Mouse (Mus musculus) mouse trophoblast stem cell (cell line): ENCODE measurements around the gene Sufu.

Experiments
- in situ Hi-C, 2 experiments: fragments of 300-500 bp; cut with MseI, MboI; formaldehyde crosslinking; loops; 2 replicates in 1 of 2; 3 replicates in 1 of 2; pipeline ENCODE4 v1.15.1; 2025

Sufu gene

GRCm38 (mm10) chr19:46394712-46395108, 2.0 kb upstream of the Sufu start:
- in situ Hi-C loops: loop anchor here (5.0 kb wide), 1 partner anchor 43 kb away; no protein-coding TSS in a partner anchor

DNA sequence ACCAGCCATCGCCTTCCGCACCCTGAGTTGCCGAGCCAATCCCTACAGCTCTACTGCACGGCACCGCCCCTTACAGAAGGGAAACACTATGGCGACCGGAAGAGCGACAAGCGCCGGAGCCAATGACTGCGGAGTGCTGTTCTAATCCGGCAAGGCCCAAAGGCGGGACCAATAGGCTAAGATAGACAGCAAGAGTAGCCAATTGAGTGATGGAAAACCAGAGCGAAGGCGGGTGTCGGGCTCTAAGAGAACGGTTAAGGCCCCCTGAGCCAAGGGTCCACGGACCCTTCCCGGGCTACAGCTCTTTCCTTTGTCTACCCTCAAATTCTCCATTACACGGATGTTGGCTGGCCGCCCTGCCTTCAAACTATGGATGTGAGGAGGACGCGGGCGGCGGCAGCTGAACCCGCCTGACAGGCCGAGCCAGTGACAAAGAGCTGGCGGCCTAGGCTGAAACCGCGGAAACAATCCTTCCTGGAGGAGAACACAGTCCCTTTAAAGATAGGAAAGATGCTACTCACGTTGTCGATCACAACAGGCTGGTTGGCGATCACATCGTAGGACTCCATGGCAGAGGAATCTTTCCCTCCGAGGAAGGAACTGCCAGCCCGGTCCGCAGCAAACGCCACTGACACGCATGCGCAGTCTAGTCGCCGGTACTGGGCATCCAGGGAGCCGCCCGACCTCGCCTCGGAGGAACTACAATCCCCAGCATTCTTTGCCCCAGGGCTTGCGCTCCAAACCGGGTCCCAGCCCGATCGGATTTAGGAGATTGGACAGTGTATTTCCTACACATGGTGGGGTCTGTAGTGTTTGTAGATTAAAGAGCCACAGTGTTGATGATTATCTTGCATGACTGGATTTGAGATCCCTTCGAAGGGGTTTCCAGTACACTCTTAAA, 1.3 kb upstream of the Sufu start, which contains the start of gene Actr1a:
Actr1a (minus strand) TSS at position 640 of the 901 bp plus-strand sequence.
- in situ Hi-C loops: loop anchor here (5.0 kb wide), 1 partner anchor 42 kb away; no protein-coding TSS in a partner anchor

GRCm38 (mm10) chr19:46396109-46396508, 587 bp upstream of the Sufu start:
- in situ Hi-C loops: loop anchor here (5.0 kb wide), 1 partner anchor 41 kb away; no protein-coding TSS in a partner anchor

DNA sequence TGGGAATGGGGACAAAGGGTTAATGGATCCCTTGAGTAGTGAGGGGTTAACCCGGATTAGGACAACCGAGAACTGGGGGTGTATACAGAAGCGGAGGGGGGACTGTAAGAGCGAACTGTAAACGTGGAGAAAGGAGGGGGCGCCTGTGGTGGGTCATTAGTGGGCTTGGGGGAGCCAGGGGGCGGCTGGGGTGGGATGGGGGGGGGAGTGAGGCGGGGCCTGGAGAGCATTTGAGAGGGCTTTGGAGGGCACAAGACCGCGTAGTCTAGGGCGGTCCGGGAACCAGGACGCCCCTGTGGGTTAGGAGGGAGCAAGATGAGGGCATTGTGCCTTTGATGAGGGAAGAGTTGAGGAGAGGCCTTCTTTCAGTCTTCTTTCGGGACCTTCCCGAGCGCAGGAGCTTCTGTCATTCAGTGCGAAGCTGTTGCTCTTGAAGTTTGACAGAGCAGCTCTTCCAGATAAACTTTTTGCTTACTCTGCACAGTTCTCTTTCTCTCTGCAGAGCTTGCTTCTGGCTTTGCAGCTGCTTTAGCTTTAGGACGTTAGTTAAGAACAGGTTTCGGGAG, 823 bp downstream of the Sufu start:
- in situ Hi-C loops: loop anchor here (5.0 kb wide), 1 partner anchor 40 kb away; no protein-coding TSS in a partner anchor

GRCm38 (mm10) chr19:46398401-46398800, 1.7 kb downstream of the Sufu start:
- in situ Hi-C loops: loop anchor here (5.0 kb wide), 1 partner anchor 39 kb away; no protein-coding TSS in a partner anchor

DNA sequence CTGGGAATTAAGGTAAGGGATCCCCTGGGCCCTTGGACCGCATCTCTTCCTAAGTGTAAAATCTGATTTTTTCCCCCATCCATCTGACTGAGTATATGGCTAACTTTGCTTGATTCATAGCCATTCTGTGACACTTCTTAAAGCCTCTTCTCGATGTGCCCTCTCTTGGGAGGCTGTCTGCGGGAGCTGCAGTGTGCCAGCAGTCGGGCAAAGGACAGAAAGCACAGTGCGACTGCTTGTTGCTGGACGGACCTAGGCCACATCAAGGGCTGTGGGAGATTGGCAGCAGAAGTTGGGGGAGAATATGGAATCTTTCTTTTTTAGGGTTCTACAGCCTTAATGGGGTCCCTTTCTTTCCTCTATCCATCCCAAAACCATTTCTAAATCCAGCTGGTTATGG, 2.7 kb downstream of the Sufu start:
- in situ Hi-C loops: loop anchor here (5.0 kb wide), 1 partner anchor 38 kb away; no protein-coding TSS in a partner anchor

- in situ Hi-C loops: loop anchor here (5.0 kb wide), 1 partner anchor 37 kb away; no protein-coding TSS in a partner anchor
Measured at GRCm38 (mm10) chr19:46399886-46400285, 3.2 kb downstream of the Sufu start.

- in situ Hi-C loops: no loop called here
Measured at GRCm38 (mm10) chr19:46400558-46400957, 3.9 kb downstream of the Sufu start.

GRCm38 (mm10) chr19:46404030-46404429, 7.3 kb downstream of the Sufu start:
- in situ Hi-C loops: no loop called here

GRCm38 (mm10) chr19:46406592-46407386, 10.1 kb downstream of the Sufu start:
- in situ Hi-C loops: no loop called here

GRCm38 (mm10) chr19:46409506-46409905, 12.8 kb downstream of the Sufu start:
- in situ Hi-C loops: no loop called here

DNA sequence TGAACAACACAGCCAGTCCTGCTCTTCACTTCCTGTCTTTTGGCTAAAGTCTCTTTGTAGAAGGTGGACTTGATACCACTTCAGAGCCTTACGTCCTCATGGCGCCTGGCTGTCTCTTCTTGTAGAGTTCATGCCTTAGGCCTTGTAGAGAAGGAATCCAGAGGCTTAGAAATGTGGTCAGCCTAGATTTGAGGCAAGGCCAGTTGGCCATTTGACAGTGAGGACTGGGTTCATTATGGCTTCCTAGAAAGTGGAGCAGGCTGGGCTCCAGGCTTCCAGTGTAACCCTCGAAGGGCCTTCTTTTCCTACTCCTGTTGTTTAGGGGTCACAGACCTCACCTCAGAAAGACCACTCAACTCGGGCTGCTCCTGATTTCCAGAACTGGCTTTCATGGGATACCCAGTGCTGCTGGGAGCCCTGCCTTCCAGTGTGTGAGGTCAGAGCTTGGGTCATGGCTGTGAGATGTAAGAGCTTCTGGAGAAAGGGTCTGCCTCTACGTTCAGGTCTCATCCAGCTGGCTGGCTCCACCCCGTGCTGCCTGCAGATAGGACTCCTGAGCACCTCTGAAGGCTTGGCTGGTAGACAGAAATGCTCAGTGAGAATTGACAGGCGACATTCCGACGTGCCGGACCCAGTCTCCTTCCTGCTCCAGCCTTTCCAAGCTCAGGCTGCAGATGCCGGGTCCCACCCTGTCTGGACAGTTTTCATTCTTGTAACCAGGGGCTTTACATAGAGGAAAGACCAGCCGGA, 15.5 kb downstream of the Sufu start:
- in situ Hi-C loops: no loop called here

GRCm38 (mm10) chr19:46413969-46414368, 17.3 kb downstream of the Sufu start:
- in situ Hi-C loops: no loop called here

- in situ Hi-C loops: no loop called here
Measured at GRCm38 (mm10) chr19:46414486-46414885, 17.8 kb downstream of the Sufu start.

GRCm38 (mm10) chr19:46416276-46416675, 19.6 kb downstream of the Sufu start:
- in situ Hi-C loops: no loop called here

- in situ Hi-C loops: no loop called here
Measured at GRCm38 (mm10) chr19:46418051-46418450, 21.4 kb downstream of the Sufu start.

DNA sequence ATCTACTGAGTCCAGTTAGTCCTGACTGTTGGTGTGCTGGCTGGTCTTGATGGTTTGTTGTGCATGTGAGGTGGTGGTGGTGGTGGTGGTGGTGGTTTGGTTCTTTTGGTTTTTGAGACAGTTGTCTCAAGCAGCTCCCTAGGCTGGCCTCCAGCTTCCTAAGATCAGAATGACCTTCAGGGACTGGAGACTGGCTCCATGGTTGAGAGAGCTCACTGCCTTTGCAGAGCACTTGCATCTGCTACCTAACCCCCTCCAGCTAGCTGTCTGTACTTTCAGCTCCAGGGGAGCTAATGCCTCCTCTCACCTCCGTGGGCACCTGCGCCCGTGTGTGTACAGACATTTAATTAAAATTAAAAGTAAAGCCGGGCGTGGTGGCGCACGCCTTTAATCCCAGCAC, 23.7 kb downstream of the Sufu start:
- in situ Hi-C loops: no loop called here

DNA sequence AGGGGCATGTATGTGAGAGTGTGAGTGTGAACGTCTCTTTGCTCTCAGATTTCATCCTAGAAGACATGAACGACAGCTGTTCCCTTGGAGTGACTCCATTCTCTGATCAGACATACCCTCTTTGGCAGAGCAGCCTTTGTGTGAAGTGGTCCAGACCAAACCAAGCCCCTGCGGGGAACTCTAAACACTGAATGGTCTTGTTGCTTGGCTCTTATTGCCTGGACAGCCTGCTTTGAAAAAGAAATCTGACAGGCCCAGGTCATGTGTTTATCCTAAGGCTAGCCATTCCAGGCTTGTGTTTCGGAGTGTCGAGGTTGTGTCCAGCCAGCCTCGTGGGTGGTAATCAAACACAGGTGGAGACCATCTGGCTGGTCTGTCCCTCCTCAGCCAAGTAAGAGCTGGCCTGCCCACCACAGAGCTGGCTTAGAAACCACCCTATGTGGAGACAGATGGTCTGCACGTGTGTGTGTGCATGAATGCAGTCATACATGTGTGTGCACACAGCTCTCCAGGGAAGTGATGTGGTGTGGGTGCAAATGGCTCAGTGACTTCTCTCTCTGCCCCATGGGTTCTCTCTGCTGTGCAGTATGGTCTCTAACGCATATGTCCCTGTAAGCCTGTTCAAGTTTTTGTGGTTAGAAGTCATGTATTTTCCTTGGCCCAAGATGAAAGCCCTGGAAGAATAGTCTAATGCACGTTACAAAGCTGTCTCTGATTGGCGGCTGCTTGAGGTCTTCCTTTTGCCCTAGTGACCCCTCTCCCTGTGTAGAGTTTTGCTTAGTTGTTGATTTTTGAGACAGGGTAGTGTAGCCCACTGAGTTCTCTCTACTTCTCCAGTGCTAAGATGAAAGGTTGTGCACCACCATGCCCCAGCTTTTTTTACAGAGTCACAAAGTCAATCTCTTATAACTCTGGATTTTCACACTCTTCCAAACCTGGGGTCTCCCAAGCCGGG, 26.0 kb downstream of the Sufu start:
- in situ Hi-C loops: no loop called here

GRCm38 (mm10) chr19:46425266-46425665, 28.6 kb downstream of the Sufu start:
- in situ Hi-C loops: no loop called here

GRCm38 (mm10) chr19:46426488-46426887, 29.8 kb downstream of the Sufu start:
- in situ Hi-C loops: no loop called here
